Mouse (Mus musculus): ENCODE data around the gene Fdxr.

Fdxr gene

GRCm38 (mm10) chr11:115276780-115277603, at the start of gene Fdxr:
Gene Fdxr (minus strand): TSS chr11:115277050.
- peak; percentile 88 to 93 for DNase-seq (ENCODE audit: low spot score in 2 of 2)

- DNase-seq (ENCODE audit: low spot score in 2 of 2): no peak
Measured at GRCm38 (mm10) chr11:115323354-115323753, 46.5 kb upstream of the Fdxr start.

GRCm38 (mm10) chr11:115321906-115322693, 45.2 kb upstream of the Fdxr start, which contains the start of gene Ush1g:
Gene Ush1g (minus strand): TSS chr11:115322041.
- DNase-seq (ENCODE audit: low spot score in 2 of 2): peak in 1 of 2 experiments; percentile 72

GRCm38 (mm10) chr11:115319704-115320383, 43.0 kb upstream of the Fdxr start:
- DNase-seq (ENCODE audit: low spot score in 2 of 2): no peak

GRCm38 (mm10) chr11:115318245-115319027, 41.6 kb upstream of the Fdxr start:
- DNase-seq (ENCODE audit: low spot score in 2 of 2): no peak

GRCm38 (mm10) chr11:115317204-115317603, 40.4 kb upstream of the Fdxr start:
- DNase-seq (ENCODE audit: low spot score in 2 of 2): no peak

GRCm38 (mm10) chr11:115314249-115314648, 37.4 kb upstream of the Fdxr start:
- DNase-seq (ENCODE audit: low spot score in 2 of 2): no peak

GRCm38 (mm10) chr11:115308781-115309180, 31.9 kb upstream of the Fdxr start:
- no peak for DNase-seq (ENCODE audit: low spot score in 2 of 2)

- no peak for DNase-seq (ENCODE audit: low spot score in 2 of 2)
Measured at GRCm38 (mm10) chr11:115306863-115307262, 30.0 kb upstream of the Fdxr start, which contains the start of gene Otop2. Gene Otop2 (plus strand): TSS chr11:115307163.

- no peak for DNase-seq (ENCODE audit: low spot score in 2 of 2)
Measured at GRCm38 (mm10) chr11:115303167-115303566, 26.3 kb upstream of the Fdxr start.

GRCm38 (mm10) chr11:115301351-115301750, 24.5 kb upstream of the Fdxr start:
- DNase-seq (ENCODE audit: low spot score in 2 of 2): no peak

GRCm38 (mm10) chr11:115300745-115301144, 23.9 kb upstream of the Fdxr start:
- DNase-seq (ENCODE audit: low spot score in 2 of 2): no peak

- no peak for DNase-seq (ENCODE audit: low spot score in 2 of 2)
Measured at GRCm38 (mm10) chr11:115298160-115298559, 21.3 kb upstream of the Fdxr start.

GRCm38 (mm10) chr11:115297214-115297826, 20.5 kb upstream of the Fdxr start, which contains the start of gene Fads6:
Gene Fads6 (minus strand): TSS chr11:115297663.
- DNase-seq (ENCODE audit: low spot score in 2 of 2): peak in 1 of 2 experiments; percentile 44

- no peak for DNase-seq (ENCODE audit: low spot score in 2 of 2)
Measured at GRCm38 (mm10) chr11:115296471-115297210, 19.8 kb upstream of the Fdxr start.

- DNase-seq (ENCODE audit: low spot score in 2 of 2): no peak
Measured at GRCm38 (mm10) chr11:115295939-115296338, 19.1 kb upstream of the Fdxr start.

- DNase-seq (ENCODE audit: low spot score in 2 of 2): no peak
Measured at GRCm38 (mm10) chr11:115292631-115293375, 16.0 kb upstream of the Fdxr start.

- DNase-seq (ENCODE audit: low spot score in 2 of 2): no peak
Measured at GRCm38 (mm10) chr11:115291503-115291902, 14.7 kb upstream of the Fdxr start.

GRCm38 (mm10) chr11:115290919-115291318, 14.1 kb upstream of the Fdxr start:
- DNase-seq (ENCODE audit: low spot score in 2 of 2): no peak

Data from cerebellum, postnatal 4 days (tissue).